Mouse (Mus musculus) forelimb bud, embryonic 11.5 days (tissue): Measurements from ENCODE around the gene 4930505A04Rik.
"Not testable (repeated sequence)": the region's sequence is repeated elsewhere in the genome, so short reads cannot be mapped to it uniquely, and the experiment has no call there.

Experiments
- DNase-seq: peaks from one replicate; pipeline ENCODE4 v3.0.0-alpha.2; 2012; ENCODE audit warnings: low read depth, low spot score

Gene 4930505A04Rik

DNA sequence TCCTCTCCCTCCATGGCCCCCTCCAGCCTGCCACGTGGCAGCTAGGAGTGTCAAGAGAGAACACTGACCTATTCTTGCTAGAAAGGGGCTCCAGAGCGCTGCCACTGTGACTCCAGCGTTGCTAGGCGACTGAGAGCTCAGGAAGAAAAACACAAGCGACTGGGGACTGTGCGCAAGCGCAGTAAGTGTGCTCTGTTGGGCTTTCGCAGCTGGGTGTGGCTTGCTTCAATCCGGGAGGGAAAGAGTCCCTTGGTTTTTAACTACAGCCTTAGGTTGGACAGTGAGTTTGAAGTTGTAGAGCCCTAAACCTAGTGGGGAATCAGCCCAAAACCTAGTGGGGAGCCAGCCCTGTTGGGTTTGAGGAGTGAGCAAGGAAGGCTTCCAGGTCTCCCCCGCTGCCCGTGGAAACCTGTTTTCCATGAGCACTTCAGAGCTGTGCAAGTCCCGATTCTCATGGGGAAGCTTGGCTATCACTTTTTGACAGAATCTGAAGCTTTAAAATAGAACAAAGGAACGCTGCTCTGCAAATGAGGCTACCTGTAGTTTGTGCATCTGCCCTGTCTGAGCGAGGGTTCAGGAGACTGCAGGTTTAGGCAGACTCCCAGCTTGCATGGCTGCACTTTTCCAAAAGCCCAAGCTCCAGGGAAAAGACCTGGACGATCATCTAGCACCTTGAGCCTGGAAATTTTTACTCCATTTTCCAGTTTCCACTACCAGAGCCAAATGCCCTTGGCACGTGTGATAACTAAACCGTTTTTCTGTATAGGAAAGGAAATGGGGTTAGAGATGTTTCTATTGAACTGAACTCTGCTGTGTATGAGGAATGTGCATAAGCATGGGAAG lies at the start of gene 4930505A04Rik:
TSS of gene 4930505A04Rik (minus strand) at position 77 of the 843 bp plus-strand sequence.
- DNase-seq, result peak; percentile 97

GRCm38 (mm10) chr11:30517133-30517532 lies 45.5 kb upstream of the 4930505A04Rik start:
- no peak for DNase-seq

DNA sequence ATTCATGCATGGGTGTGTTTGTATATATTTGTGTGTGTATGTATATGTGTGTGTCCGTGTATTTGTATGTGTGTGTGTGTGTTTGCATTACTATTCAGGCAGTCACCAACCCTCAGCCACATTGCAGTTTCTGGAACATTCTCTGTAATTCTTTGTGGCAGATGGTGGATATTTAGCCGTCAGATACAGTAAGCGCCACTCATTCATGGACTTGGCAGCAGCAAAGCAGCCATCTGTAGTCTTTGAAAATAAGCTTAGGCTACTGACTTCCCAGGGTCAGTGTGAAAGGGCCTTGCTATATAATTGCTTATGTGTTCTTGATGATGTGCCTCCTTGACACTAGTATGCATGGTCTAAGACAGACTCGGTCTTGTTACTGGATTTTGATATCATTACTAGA lies 36.6 kb upstream of the 4930505A04Rik start:
- no peak for DNase-seq

DNA sequence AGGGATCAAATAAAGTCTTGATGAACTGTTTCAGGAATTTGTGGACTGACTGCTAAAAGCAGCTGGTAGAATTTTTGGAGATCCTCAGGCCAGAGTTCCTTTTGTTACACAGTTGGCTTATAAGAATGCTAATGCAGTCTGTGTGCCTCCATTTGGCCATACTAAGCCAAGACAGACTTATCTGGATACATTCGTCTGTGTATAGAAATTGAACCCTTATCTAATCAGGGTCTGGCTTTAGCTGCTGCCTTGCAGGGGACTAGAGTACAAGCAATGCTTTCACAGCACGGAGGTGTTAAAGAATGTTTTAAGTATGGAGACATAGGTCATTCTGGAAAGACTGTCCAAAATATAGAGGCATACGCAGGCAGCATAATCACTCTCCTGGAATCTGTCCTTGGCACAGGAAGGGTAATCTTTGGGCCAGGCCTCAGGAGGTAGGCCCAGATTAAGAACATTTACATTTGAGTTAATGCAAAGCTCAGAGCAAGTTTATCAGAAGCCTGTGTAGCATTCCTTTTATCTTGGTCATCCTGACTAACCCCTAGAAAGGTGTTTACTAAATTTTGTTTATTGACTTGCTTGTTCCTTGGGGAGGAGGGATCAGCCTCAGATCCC lies 27.2 kb upstream of the 4930505A04Rik start:
- DNase-seq, result no peak

- DNase-seq, result no peak
Measured at GRCm38 (mm10) chr11:30497151-30497550, 25.5 kb upstream of the 4930505A04Rik start.

GRCm38 (mm10) chr11:30491515-30492260 lies 20.1 kb upstream of the 4930505A04Rik start:
- no peak for DNase-seq

- DNase-seq, result no peak
Measured at GRCm38 (mm10) chr11:30488183-30488582, 16.6 kb upstream of the 4930505A04Rik start.

DNA sequence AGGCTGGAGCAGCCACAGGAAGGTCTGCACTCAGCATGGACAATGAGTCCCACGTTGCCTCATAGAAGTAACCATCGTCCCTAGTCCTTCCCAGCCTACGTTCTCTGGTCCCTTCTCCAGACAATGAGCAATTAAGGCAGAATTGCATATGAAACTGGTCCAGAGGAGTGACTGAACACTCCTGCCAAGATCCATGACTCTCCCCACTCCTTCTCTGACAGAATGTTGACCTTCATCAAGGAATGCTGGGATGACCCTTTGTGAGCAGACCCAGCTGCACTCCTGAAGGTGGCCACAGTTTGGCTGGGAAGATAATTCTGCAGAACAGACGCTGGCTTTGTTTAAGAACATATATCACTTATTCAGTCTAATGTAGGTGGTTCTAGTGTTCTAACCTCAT lies 11.7 kb upstream of the 4930505A04Rik start:
- no peak for DNase-seq

DNA sequence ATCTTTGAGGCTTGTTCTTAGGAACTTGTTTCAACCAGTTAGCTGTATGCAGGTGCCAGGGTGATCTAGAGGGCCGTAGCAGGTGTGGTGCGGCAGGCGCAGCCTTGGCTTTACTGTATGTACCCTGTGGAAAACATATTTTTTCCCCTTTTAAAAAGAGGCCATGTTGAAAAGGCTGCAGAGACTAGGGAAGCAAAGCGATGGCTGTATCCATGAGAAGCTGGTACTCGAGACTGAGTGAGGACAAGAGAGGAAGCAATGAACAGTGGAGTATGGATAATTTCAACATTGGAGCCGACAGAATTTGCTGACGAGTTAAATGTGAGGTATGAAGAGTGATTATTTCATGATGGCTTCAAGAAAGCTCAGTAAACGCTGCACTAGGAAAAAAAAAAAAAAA lies 440 bp downstream of the 4930505A04Rik start:
- no peak for DNase-seq

- no peak for DNase-seq
Measured at GRCm38 (mm10) chr11:30454331-30454730, 17.3 kb downstream of the 4930505A04Rik start.

- DNase-seq, result no peak
Measured at GRCm38 (mm10) chr11:30448126-30448525, 23.5 kb downstream of the 4930505A04Rik start.

DNA sequence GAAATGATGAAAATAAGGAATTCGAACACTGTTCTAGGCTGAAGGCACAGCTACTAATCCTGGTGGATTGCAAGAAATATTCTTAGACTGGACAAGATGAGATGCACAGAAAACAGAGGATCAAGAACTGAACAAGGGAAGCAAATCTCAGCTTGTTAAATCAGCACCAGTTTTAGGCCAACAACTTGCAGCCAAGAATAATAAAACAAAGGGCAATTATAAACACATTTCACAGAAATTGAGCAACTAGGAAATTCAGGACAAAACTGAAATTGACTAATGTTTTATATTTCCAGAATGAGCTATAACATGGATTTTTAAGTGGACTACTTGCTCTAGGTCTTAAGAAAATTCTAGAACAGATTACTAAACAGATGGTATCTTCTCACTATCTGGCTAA lies 24.1 kb downstream of the 4930505A04Rik start:
- DNase-seq, result no peak

GRCm38 (mm10) chr11:30444192-30444905 lies 27.3 kb downstream of the 4930505A04Rik start:
- DNase-seq, result not testable (repeated sequence)

GRCm38 (mm10) chr11:30443746-30444145 lies 27.9 kb downstream of the 4930505A04Rik start:
- DNase-seq, result no peak

DNA sequence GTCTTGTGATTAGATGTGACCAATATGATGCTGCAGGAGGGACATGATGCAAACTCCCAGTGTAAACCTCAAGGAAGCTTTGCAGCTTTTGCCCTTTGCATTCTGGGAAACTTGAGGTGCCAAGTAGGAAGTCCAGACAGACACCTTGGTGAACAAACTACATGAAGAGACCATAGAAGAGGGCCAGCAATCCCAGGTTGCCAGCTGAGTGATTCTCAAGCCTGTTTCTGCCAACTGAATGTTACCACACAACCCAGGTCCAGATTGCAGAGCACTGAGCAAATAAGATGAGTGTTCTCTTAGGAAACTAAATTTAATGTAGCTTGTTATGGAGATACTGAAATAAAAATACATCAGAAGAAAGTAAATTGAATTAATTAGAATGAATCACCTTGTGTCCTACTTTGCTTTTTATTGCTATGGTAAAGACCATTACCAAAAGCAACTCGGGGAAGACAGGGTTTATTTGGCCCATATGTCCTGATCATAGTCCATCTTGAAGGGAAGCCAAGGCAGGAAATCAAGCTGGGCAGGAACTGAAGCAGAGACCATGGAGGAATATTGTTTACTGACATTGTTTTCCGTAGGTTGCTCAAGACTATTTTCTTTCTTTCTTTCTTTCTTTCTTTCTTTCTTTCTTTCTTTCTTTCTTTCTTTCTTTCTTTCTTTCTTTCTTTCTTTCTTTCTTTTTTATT lies 38.2 kb downstream of the 4930505A04Rik start:
- no peak for DNase-seq

GRCm38 (mm10) chr11:30405581-30405980 lies 66.0 kb downstream of the 4930505A04Rik start:
- no peak for DNase-seq

- DNase-seq, result peak; percentile 34
Measured at GRCm38 (mm10) chr11:30404619-30405200, 66.9 kb downstream of the 4930505A04Rik start.

- DNase-seq, result no peak
Measured at GRCm38 (mm10) chr11:30394351-30394750, 77.3 kb downstream of the 4930505A04Rik start.

GRCm38 (mm10) chr11:30383076-30383475 lies 88.6 kb downstream of the 4930505A04Rik start:
- DNase-seq, result no peak
